Mouse (Mus musculus) gonadal fat pad, adult 2 months (tissue): ENCODE measurements at regions not wholly inside any gene's neighbourhood (a gene's known extent, or its start where the extent isn't known, plus 50 kb on each side); places are given as distances from the start of the nearest gene placed in this dataset.
A peak's percentile ranks its signal among the peaks of the same experiment; 100 is the strongest.
"Not testable (repeated sequence)": the region's sequence is repeated elsewhere in the genome, so short reads cannot be mapped to it uniquely, and the experiment has no call there.

Experiments
- DNase-seq: peaks from one replicate; pipeline ENCODE4 v3.0.0-alpha.2; 2012; ENCODE audit warnings: low read depth

GRCm38 (mm10) chr7:111174393-111175124 lies 91.7 kb upstream of the Eif4g2 start:
- DNase-seq: no peak

- no peak for DNase-seq
Measured at GRCm38 (mm10) chr7:111172061-111172460, 89.2 kb upstream of the Eif4g2 start.

DNA sequence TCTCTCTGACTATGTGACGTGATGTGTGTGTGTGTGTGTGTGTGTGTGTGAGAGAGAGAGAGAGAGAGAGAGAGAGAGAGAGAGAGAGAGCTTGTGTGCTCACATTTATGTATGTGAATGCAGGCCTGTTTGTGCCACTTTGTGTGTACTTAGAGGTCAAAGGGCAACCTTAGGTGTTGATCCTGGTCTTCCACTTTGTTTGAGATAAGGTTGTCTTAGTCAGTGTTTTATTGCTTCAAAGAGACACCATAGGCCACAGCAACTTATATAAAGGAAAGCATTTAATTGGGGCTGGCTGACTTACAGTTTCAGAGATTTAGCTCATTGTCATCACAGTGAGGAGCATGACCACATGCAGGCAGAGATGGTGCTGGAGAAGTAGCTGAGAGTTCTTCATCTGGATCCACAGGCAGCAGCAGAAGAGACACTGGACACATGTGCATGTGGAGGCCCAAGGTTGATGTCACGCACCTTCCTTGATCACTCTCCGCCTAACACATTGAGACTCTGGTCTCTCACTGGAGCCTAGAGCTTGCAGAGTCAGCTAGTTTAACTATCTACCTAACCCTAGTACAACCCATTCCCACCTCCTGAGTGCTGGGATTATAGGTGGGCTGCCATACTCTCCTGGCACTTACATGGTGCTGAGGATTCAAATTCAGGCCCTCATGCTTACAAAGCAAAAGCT lies 85.9 kb upstream of the Eif4g2 start:
- DNase-seq: not testable (repeated sequence)

GRCm38 (mm10) chr7:111164994-111165393 lies 82.2 kb upstream of the Eif4g2 start:
- no peak for DNase-seq

DNA sequence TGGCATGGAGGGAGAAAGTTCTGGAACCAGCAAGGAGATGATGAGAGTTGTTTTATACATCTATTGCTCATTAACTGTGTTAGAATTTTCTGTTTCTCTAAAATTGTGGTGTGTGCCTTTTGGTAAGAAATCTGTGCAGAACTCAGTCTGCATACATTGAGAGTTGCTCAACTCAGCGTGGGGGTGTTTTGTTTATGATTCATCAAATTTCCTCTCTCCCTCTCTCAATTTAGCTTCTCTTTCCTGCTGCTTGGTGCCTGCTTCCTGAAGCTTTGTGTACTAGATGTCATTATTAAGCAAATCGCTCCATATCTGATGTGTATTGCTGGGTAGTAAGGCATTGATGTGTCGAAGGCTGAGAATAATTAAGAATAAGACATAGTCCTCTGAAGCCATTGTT lies 81.4 kb upstream of the Eif4g2 start:
- DNase-seq: no peak

DNA sequence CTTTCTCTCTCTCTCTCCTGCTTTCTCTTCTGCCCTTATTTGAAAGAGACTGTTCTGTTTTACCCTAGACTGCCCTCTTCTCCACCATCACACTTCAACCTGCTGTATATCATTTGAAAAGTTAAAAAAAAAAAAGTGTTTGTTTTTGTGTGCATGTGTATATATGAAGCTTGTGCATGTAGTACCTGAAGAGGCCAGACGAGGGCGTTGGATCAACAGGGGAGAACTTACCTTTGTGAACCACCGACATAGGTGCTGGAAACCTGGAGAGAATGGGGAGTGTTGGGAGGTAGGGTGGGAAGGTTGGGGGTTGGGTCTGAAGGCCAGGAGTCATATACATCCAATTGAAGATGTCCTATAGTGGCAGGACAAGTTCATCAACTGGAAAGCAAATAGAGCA lies 81.0 kb upstream of the Eif4g2 start:
- DNase-seq: no peak

- no peak for DNase-seq
Measured at GRCm38 (mm10) chr7:111163321-111163720, 80.5 kb upstream of the Eif4g2 start.

DNA sequence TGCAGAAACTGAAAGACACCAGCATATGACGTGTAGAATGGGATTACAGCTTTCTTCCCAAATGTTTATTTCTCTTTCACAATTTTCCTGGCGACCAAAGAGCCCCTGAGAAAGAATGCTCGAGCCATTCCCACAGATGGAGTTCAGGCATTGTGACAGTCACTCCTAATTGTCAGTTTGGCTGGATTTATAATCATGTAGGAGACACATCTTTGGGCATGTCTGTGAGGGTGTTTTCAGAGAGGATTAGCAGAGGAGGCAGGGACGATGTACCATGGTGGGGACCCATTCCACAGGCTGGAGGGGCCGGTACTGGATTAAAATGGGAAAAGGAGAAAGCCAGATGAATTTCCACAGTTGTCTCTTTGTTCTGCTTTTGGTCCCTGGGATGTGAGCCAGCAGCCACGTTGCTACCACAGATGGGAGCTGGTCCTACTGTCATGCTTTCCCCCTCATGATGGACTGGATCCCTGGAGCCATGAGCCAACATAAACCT lies 76.0 kb upstream of the Eif4g2 start:
- no peak for DNase-seq

GRCm38 (mm10) chr7:111157754-111158325 lies 75.0 kb upstream of the Eif4g2 start:
- no peak for DNase-seq

DNA sequence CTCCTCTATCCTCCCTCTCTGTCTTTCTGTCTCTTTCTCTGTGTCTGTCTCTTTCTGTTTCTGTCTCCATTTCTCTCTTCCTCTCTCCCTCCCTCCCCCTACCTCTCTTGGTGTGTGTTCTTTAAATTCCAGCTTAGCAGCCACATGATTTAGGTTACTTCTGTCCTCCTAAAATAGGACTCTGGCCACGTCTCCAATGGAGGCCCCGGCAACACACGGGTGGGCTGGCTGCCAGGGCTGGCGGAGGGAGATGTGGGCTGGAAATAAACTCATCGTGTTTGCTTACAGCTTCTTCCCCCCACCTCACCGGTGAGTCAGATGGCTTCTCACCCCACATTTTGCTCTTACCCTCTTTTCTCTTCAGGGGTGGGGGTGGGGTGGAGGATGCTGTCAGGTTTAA lies 74.5 kb upstream of the Eif4g2 start:
- no peak for DNase-seq

GRCm38 (mm10) chr7:111156472-111157231 lies 73.8 kb upstream of the Eif4g2 start:
- peak; percentile 98 for DNase-seq

GRCm38 (mm10) chr7:111155995-111156394 lies 73.2 kb upstream of the Eif4g2 start:
- no peak for DNase-seq

GRCm38 (mm10) chr7:111154217-111154616 lies 71.4 kb upstream of the Eif4g2 start:
- DNase-seq: no peak

GRCm38 (mm10) chr7:111150540-111150939 lies 67.7 kb upstream of the Eif4g2 start:
- DNase-seq: no peak

DNA sequence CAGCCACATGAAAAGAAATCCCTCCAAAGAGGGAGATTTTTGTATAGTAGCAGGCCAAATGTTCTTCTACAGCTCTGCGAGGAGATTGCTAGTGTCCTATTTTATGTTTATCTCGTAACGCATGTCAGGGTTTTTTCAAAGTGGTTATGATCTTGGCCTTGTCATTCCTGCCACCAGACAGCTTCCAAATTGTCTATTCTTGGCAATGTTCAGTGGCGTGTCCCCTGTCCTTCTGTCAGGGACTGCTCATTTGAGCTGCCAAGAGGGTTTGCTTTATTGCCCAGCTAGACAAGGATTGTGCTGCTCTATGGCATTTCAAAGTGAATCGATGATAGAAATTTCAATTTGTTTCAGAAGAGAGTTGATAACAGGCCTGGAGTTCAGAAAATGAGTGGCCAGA lies 67.3 kb upstream of the Eif4g2 start:
- DNase-seq: no peak

DNA sequence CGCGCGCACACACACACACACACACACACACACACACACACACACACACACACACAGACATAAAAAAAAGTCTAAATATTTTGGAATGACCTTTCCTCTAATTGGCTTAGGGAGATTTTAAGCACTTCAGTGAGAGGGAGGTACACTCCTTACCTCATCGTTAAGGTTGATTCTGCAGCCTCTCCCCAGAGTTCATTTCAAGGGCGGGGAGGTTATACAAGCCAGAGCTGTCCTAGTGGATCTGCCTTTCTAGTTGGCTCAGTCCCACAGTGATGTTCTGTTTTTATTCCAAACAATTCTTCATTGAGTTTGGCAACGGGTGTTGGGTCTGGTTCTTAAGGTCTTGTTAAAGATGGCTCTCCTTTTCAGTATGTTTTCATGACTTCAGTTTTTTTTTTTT lies 64.8 kb upstream of the Eif4g2 start:
- no peak for DNase-seq

DNA sequence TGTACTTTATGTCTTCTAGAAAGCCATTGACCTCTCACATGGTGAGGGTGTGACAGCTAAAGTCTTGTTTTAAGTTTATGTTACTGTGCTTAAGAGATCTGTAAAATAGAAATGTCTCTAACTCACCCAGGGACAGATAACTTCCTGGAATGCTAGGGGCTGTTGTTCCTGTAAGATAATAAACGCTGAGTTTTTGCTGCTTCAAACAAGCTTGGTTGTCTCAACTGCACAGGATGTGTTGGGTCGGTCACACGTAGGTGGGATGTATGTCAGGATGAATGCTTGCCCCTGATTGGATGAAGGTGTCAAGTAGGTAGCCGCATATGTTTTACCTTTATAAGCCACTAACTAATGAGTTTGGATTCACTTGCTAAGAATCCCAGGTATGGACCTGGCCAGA lies 63.8 kb upstream of the Eif4g2 start:
- DNase-seq: no peak

DNA sequence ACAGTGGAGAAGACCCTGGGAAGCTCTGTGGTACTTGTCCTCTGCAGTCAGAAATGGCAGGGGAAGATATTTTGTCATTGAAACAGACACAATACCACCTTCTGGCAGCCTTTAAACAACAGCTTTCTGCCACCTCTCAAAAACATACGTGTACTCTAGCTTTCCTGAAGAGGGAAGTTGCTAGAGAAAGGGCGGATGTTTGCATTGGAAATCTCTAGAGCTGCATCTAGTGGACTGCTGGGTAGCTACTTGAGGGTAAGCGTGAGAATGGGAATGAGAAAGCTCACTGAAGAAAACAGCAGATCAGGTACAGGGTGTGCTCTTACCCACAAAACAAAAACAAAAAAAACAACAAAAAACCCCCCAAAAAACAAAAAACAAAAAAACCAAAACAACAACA lies 61.4 kb upstream of the Eif4g2 start:
- DNase-seq: no peak

DNA sequence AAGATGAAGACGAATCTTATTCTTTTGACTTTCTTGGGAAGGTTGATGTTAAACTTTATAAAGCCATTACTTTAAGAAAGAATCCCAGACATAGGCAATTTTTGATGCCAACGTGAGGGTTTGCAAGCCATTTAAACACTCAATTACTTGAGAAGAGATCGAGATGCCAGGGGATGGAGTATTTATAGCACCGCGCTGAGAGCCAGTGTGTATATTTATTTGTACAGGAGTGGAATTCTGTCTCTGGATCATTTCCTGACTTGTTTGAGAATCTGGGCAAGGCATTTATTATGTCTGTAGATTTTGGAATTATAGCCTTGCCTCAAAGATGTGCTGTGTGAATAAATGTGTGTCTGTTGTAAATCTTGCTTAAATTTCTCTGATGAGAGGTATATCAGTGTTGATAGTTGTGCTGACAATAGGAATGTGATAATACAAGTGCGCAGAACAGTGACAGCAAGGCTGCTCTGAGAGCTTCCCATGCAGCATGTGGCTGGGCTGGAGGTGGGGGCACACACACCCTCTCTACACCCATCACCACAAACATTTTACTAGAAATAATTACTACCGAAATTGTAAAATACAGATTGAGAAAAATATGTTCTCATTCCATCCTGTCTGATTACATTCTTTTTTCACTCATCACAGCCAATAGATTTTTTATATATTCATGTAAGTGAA lies 58.6 kb upstream of the Eif4g2 start:
- no peak for DNase-seq

DNA sequence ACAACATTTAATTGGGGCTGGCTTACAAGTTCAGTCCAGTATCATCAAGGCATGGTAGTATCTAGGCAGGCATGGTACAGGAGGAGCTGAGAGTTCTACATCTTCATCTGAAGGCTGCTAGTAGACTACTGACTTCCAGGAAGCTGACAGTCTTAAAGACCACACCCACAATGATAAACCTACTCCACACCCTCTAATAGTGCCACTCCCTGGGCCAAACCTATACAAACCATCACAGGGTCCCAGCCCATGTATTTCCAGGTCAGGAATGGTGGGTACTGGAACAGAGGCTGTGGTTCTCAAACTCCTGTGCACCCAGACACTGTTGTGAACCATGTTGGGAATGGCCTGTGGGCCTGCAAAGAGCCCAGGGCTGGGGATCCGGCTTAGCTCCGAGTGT lies 55.2 kb upstream of the Eif4g2 start:
- DNase-seq: no peak

- no peak for DNase-seq
Measured at GRCm38 (mm10) chr7:111136066-111136639, 53.3 kb upstream of the Eif4g2 start.
